Mouse (Mus musculus): ENCODE results near the gene Cct7. TPM values are rescaled to one million over a fixed set of nuclear protein-coding genes. Genes with fewer than 3 reads are reported as not detected.

Gene Cct7
- polyA plus RNA-seq, 1 experiment from 2014 or later: 433 TPM

DNA sequence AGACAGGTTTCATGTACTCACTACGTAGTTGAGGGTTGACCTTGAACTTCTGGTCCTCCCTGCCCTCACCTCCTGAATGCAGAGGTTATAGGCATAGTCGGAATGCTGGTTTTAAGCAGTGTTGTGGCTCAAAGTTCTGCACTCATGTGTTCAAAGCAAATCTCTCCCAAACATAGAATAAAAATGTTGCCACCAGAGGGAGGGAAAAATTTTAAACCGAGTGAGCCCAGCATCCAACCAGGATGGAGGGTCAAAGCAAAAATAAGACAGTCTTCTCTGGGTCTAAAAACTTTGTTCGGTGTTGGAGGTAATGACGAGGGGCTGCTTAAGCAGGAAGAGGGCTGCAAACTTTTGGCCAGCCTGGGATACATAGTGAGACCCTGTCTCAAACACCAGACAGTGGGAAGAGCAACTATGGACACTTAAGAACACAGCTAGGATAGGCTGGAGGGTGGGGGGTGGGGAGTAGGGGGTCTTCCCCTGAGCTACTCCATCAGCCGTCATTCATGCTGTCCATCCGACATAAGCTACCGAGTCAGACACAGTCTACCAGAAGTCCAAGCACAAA is 20.0 kb upstream of the Cct7 start:
- 47% methylated on average over 8 of the region's 8 CpGs for WGBS
- peak overlapping the region; percentile 94 for H3K4me3 ChIP-seq (ENCODE audit: low read depth, low read length)
- no peak; the same call in 1 of the 2 replicates for ATAC-seq (ENCODE audit: insufficient number of reproducible peaks, insufficient read depth, low FRiP score, low read depth)
- H3K36me3 ChIP-seq (ENCODE audit: control insufficient read depth, insufficient read depth, low read length): no peaks in the 10 kb centered on the region
- H3K9ac ChIP-seq (replicated peaks; ENCODE audit: low read depth, low read length): peak overlapping the region; percentile 68; the same call in 1 of the 2 replicates
- H3K27me3 ChIP-seq (ENCODE audit: control insufficient read depth, insufficient read depth, low read length): no peaks in the 10 kb centered on the region
- peak overlapping the region; percentile 69 for H3K4me2 ChIP-seq (replicated peaks; ENCODE audit: low read depth, low read length)
- 0 out of 2 replicates have a peak, but pooled peaks cover 4% of the 10 kb centered on the region for H3K4me1 ChIP-seq (ENCODE audit: control insufficient read depth, insufficient read depth, low read length)
- H3K27ac ChIP-seq (ENCODE audit: low read length): no peak overlapping the region
- H3K9me3 ChIP-seq (ENCODE audit: control insufficient read depth, low read depth, low read length): no peaks in the 10 kb centered on the region

DNA sequence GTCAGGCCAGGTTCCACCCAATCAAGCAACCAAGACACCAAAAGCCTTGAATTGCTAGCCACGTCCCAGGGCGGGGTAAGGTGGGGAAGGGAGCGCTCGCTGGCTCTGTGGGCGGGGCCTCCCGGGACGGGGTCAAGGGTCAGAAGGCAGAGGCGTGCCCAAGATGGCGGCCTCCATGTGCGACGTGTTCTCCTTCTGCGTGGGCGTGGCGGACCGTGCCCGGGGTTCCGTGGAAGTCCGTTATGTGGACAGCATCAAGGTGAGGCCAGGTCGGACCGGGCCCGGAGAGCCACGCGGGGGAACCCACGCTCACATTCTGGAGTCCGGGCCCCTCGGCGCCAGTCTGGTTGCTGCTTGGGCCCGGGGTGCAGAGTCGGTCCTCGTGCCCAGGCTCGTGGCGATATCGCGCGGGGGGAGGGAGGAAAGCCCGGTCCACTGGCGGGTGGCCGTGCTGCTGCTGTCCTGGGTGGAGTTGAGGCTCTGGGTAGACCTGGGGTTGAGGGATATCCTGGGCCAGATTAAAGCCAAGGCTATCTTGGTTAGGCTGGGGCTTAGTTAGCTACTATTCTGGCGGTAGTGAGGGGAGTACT is 19.4 kb upstream of the Cct7 start, which contains the start of gene Smyd5:
Gene Smyd5, plus strand, starts transcription at position 148 of the 590 bp plus-strand sequence.
- no peak within 1 kb of the TSS for H3K27ac ChIP-seq (ENCODE audit: low read length)
- H3K4me1 ChIP-seq (ENCODE audit: control insufficient read depth, insufficient read depth, low read length): 0 out of 2 replicates have a peak, but pooled peaks cover 4% of the 10 kb centered on the region
- peak within 1 kb of the TSS; percentile 68 for H3K9ac ChIP-seq (replicated peaks; ENCODE audit: low read depth, low read length)
- WGBS: under 1% methylated on average over 36 of the region's 39 CpGs
- peak; percentile 87 for ATAC-seq (ENCODE audit: insufficient number of reproducible peaks, insufficient read depth, low FRiP score, low read depth)
- H3K4me2 ChIP-seq (replicated peaks; ENCODE audit: low read depth, low read length): peak within 1 kb of the TSS; percentile 69
- H3K27me3 ChIP-seq (ENCODE audit: control insufficient read depth, insufficient read depth, low read length): no peaks in the 10 kb centered on the region
- H3K9me3 ChIP-seq (ENCODE audit: control insufficient read depth, low read depth, low read length): no peaks in the 10 kb centered on the region
- peak within 1 kb of the TSS; percentile 94 for H3K4me3 ChIP-seq (ENCODE audit: low read depth, low read length)
- H3K36me3 ChIP-seq (ENCODE audit: control insufficient read depth, insufficient read depth, low read length): no peaks in the 10 kb centered on the region

DNA sequence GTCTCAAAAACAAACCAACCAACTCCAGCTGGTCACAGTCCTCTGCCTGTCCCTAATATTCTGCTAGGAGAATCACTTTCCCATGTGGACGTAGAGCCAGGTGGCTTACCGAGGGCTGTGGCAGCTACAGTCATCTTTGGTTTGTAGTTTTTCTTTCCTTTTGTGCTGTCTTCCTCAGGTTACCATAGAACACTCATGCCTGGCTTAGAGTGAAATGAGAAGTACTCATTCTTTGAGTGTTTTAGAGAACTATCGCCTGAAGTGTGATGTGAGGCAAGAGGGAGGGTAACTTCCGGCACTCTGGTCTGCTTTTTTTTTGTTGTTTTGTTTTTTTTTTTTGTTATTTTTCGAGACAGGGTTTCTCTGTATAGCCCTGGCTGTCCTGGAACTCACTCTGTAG is 17.4 kb upstream of the Cct7 start:
- H3K4me2 ChIP-seq (replicated peaks; ENCODE audit: low read depth, low read length): no peak overlapping the region
- H3K9ac ChIP-seq (replicated peaks; ENCODE audit: low read depth, low read length): no peak overlapping the region

DNA sequence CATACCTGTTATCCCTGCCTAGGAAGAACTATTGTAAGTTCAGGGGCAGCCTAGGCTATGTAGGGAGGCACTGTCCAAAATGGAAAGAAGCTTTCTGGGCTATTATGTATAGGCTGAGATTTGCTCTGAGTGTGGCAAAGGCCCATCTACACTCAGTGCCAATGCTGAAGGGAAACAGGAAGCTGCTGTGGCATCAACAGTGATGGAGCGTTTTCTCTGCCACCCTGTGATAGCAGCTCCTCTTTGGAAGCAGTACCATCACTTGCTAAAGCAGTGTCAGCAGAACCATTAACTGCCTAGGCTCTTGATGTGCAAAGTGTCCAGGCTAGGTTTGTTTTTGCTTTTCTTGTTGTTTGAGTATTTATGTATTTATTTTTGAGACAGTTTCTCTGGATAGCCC is 15.1 kb upstream of the Cct7 start:
- WGBS: 96% methylated on average over 1 of the region's 1 CpGs

More for the DNA sequence above, 17.4 kb upstream of the Cct7 start:
- H3K4me3 ChIP-seq (ENCODE audit: low read depth, low read length): no peak overlapping the region
- no peaks in the 10 kb centered on the region for H3K9me3 ChIP-seq (ENCODE audit: control insufficient read depth, low read depth, low read length)
- no peaks in the 10 kb centered on the region for H3K27me3 ChIP-seq (ENCODE audit: control insufficient read depth, insufficient read depth, low read length)
- ATAC-seq (ENCODE audit: insufficient number of reproducible peaks, insufficient read depth, low FRiP score, low read depth): no peak
- no peak overlapping the region for H3K27ac ChIP-seq (ENCODE audit: low read length)
- WGBS: 85% methylated on average over 5 of the region's 5 CpGs
- H3K36me3 ChIP-seq (ENCODE audit: control insufficient read depth, insufficient read depth, low read length): peaks cover 6% of the 10 kb centered on the region
- 0 out of 2 replicates have a peak, but pooled peaks cover 4% of the 10 kb centered on the region for H3K4me1 ChIP-seq (ENCODE audit: control insufficient read depth, insufficient read depth, low read length)

DNA sequence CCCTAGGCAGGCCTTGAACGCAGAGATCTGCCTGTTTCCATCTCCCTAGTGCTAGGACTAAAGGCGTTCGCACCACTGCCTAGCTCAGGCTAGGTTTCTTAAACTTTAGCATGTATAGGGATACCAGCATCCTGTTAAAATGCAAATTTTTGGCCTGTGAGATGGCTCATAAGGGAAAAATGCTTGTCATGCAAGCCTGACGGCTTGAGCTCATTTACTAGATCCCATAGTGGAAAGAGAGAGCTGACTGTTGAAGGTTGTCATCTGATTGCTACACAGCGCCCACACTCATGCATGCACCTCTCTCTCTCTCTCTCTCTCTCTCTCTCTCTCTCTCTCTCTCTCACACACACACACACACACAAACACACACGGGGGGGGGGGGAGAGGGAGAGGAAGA is 14.7 kb upstream of the Cct7 start:
- Histone ChIP-seq H3K27ac (ENCODE audit: low read length) (no peak overlapping the region), H3K9ac (replicated peaks; ENCODE audit: low read depth, low read length) (no peak overlapping the region), H3K4me3 (ENCODE audit: low read depth, low read length) (no peak overlapping the region), H3K4me2 (replicated peaks; ENCODE audit: low read depth, low read length) (no peak overlapping the region), H3K36me3 (ENCODE audit: control insufficient read depth, insufficient read depth, low read length) (peaks cover 27% of the 10 kb centered on the region), H3K4me1 (ENCODE audit: control insufficient read depth, insufficient read depth, low read length) (0 out of 2 replicates have a peak, but pooled peaks cover 4% of the 10 kb centered on the region), H3K27me3 (ENCODE audit: control insufficient read depth, insufficient read depth, low read length) (no peaks in the 10 kb centered on the region), H3K9me3 (ENCODE audit: control insufficient read depth, low read depth, low read length) (no peaks in the 10 kb centered on the region)
- ATAC-seq (ENCODE audit: insufficient number of reproducible peaks, insufficient read depth, low FRiP score, low read depth): no peak
- 91% methylated on average over 5 of the region's 6 CpGs for WGBS

More for the DNA sequence above, 15.1 kb upstream of the Cct7 start:
- H3K4me1 ChIP-seq (ENCODE audit: control insufficient read depth, insufficient read depth, low read length): 0 out of 2 replicates have a peak, but pooled peaks cover 4% of the 10 kb centered on the region
- H3K9ac ChIP-seq (replicated peaks; ENCODE audit: low read depth, low read length): no peak overlapping the region
- H3K9me3 ChIP-seq (ENCODE audit: control insufficient read depth, low read depth, low read length): no peaks in the 10 kb centered on the region
- no peak overlapping the region for H3K27ac ChIP-seq (ENCODE audit: low read length)
- H3K27me3 ChIP-seq (ENCODE audit: control insufficient read depth, insufficient read depth, low read length): no peaks in the 10 kb centered on the region
- no peak overlapping the region for H3K4me2 ChIP-seq (replicated peaks; ENCODE audit: low read depth, low read length)
- no peak for ATAC-seq (ENCODE audit: insufficient number of reproducible peaks, insufficient read depth, low FRiP score, low read depth)
- H3K4me3 ChIP-seq (ENCODE audit: low read depth, low read length): no peak overlapping the region
- peaks cover 22% of the 10 kb centered on the region for H3K36me3 ChIP-seq (ENCODE audit: control insufficient read depth, insufficient read depth, low read length)

DNA sequence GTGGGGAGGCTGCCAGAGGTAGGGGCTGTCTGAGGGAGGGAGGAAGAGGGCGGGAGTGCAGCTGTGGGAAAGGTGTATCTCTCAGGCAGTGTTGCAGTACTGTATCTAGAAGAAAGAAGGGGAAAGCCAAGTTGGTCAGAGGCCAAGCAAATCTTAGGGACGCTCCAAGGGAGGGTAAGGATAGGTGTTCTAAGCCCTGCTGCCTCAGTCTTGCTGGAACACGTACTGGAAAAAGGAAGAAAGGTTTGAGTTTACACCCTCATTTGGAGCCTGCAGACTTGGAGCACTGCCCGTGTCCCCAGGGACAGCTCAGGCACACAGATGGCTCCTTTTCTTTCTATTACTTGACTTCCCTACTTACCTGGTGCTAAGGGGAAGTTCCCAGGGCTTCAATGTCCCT is 10.2 kb upstream of the Cct7 start:
- WGBS: 84% methylated on average over 4 of the region's 4 CpGs
- Histone ChIP-seq H3K4me1 (ENCODE audit: control insufficient read depth, insufficient read depth, low read length) (no peaks in the 10 kb centered on the region), H3K36me3 (ENCODE audit: control insufficient read depth, insufficient read depth, low read length) (peaks cover 48% of the 10 kb centered on the region), H3K9me3 (ENCODE audit: control insufficient read depth, low read depth, low read length) (no peaks in the 10 kb centered on the region), H3K27me3 (ENCODE audit: control insufficient read depth, insufficient read depth, low read length) (no peaks in the 10 kb centered on the region), H3K4me2 (replicated peaks; ENCODE audit: low read depth, low read length) (no peak overlapping the region), H3K9ac (replicated peaks; ENCODE audit: low read depth, low read length) (no peak overlapping the region), H3K4me3 (ENCODE audit: low read depth, low read length) (no peak overlapping the region), H3K27ac (ENCODE audit: low read length) (no peak overlapping the region)
- ATAC-seq (ENCODE audit: insufficient number of reproducible peaks, insufficient read depth, low FRiP score, low read depth): no peak

DNA sequence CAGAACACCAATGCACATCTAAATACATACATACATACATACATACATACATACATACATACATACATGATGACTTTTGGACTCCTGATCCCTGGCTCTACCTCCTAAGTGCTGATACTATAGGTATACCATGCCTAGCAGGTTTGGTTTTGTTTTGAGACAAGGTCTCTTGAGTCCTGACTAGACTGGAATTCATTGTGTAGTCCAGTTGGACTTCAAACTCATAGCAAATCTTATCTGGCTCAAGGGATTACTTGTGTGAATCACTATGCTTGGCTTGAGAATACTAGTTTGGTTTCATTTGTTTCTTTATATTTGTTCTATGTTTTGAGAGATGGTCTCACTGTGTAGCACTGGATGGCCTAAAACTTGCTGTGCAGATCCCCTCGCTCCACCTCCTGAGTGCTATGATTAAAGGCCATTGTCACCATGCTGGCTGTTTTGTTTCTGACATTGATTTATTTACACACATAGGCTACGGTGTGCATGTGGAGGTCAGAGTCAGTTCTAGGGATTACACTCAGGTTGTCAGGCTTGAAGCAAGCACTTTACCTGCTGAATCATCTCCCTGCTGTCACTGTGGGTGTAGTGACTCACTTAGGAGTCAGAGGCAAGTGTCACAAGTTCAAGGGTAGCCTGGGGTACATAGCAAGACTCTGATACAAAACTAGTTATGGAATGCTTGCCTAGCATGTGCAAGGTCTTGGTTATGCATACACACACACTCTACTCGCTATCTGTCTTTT is 7.7 kb upstream of the Cct7 start:
- no peak overlapping the region for H3K27ac ChIP-seq (ENCODE audit: low read length)
- H3K27me3 ChIP-seq (ENCODE audit: control insufficient read depth, insufficient read depth, low read length): no peaks in the 10 kb centered on the region
- no peak for ATAC-seq (ENCODE audit: insufficient number of reproducible peaks, insufficient read depth, low FRiP score, low read depth)

DNA sequence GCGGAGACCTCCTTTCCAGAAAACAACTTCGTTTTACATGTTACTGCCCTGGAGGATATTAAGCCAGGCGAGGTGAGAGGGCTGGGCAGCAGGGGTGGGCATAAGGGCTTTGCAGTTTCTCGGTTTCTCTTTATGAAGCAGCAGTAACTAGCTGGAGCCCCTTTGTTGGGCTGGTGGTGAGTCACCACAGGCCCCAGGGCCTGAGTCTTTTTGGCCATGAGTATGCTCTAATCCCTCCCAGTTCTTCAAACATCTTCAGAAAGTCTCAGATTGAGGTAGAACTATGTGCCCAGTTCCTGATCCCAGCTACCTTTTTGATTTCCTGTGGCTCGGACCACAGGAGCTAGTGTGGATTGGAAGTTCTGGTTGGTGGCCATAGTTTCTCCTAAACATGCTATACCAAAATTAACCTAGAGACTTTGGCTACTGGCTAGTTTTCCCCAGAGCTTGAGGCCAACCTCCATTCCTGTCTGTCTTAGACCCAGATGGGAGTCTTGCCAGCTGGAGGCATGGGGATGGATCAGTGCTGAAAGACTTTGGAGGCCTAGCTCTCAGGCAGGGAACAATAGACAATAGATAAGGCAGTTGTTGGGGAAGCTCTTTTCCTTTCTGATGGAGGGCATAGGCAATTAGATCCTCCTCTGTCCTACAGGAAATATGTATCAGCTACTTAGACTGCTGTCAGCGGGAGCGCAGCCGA is 6.9 kb upstream of the Cct7 start:
- H3K27ac ChIP-seq (ENCODE audit: low read length): no peak overlapping the region
- no peaks in the 10 kb centered on the region for H3K9me3 ChIP-seq (ENCODE audit: control insufficient read depth, low read depth, low read length)
- H3K4me1 ChIP-seq (ENCODE audit: control insufficient read depth, insufficient read depth, low read length): no peaks in the 10 kb centered on the region
- H3K27me3 ChIP-seq (ENCODE audit: control insufficient read depth, insufficient read depth, low read length): no peaks in the 10 kb centered on the region
- H3K9ac ChIP-seq (replicated peaks; ENCODE audit: low read depth, low read length): no peak overlapping the region
- no peak for ATAC-seq (ENCODE audit: insufficient number of reproducible peaks, insufficient read depth, low FRiP score, low read depth)
- H3K4me3 ChIP-seq (ENCODE audit: low read depth, low read length): no peak overlapping the region
- WGBS: 85% methylated on average over 8 of the region's 8 CpGs
- H3K36me3 ChIP-seq (ENCODE audit: control insufficient read depth, insufficient read depth, low read length): peaks cover 49% of the 10 kb centered on the region
- no peak overlapping the region for H3K4me2 ChIP-seq (replicated peaks; ENCODE audit: low read depth, low read length)

More for the DNA sequence above, 7.7 kb upstream of the Cct7 start:
- Histone ChIP-seq H3K4me2 (replicated peaks; ENCODE audit: low read depth, low read length) (no peak overlapping the region), H3K4me3 (ENCODE audit: low read depth, low read length) (no peak overlapping the region), H3K9me3 (ENCODE audit: control insufficient read depth, low read depth, low read length) (no peaks in the 10 kb centered on the region), H3K36me3 (ENCODE audit: control insufficient read depth, insufficient read depth, low read length) (peaks cover 54% of the 10 kb centered on the region), H3K9ac (replicated peaks; ENCODE audit: low read depth, low read length) (no peak overlapping the region), H3K4me1 (ENCODE audit: control insufficient read depth, insufficient read depth, low read length) (no peaks in the 10 kb centered on the region)
- whole genome bisulfite sequencing: 71% methylated on average over 3 of the region's 3 CpGs

Data from stomach, embryonic 14.5 days (tissue).